Mouse (Mus musculus): ENCODE data around the gene Smc1b.

Smc1b gene

DNA sequence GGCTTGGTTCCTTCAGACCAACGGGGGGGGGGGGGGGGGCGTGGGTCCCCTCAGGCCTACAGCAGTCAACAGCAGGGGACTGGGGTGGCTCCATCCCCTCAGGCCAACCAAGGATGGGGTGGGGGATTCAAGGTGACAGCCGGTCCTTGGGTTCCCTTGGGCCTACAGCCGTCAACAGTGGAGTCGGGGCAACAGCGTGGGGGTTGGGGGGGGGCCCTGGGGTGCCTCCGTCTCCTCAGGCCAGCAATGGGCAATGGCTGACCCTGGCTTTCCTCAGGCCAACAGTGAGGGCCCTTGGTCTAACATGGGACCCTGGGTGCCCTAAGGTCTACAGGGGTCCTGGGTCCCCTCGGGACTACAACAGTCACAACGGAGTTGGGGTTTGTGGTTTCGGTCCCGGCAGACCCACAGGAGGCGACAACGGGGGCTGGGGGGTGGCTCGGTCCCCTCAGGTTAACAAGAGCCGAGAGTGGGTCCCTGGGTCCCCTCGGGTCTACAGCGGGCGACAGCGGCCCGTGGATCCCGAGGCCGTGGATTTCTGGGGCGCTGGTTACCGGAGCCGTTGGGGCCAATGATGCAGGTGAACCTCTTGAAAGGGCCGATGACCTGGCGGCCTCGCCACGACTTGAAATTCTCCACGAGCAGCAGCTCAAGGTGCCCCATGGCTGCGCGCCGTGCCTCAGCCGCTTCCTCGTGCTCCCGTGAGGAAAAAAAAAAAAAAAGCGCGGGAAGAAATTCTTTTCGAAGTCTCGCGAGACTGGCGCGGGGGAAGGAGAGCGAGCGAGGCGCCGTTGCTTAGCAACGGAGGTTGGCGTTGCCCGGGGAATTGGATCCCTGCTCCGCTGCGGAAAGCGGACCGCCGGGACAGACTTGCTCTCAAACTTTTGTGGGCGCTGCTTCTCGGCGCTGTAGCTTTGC lies at the start of gene Smc1b, which contains the start of gene Ribc2:
TSS of gene Smc1b (minus strand) at position 690 of the 918 bp plus-strand sequence.
TSS of gene Ribc2 (plus strand) at position 804 of the 918 bp plus-strand sequence.
- DNase-seq (ENCODE audit: low spot score), result no peak

DNA sequence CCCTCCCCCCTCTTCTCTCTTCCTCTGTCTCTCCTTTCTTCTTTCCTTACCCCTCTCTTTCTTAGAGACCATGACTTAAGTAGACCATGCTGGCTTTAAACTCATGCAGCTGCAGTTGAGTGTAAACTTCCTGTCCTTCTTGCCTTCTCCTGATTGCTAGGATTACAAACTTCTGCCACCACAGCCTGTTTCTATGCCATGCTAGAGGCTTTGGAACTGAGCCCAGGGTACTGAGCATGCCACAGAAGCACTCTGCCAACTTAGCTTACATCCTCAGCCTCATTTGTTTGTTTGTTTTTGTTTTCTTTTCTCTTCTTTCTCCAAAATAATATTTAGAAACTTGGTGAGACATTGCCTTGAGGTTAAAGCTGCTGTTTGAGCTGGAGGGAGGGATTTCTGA lies 48.6 kb upstream of the Smc1b start:
- no peak for DNase-seq (ENCODE audit: low spot score)

DNA sequence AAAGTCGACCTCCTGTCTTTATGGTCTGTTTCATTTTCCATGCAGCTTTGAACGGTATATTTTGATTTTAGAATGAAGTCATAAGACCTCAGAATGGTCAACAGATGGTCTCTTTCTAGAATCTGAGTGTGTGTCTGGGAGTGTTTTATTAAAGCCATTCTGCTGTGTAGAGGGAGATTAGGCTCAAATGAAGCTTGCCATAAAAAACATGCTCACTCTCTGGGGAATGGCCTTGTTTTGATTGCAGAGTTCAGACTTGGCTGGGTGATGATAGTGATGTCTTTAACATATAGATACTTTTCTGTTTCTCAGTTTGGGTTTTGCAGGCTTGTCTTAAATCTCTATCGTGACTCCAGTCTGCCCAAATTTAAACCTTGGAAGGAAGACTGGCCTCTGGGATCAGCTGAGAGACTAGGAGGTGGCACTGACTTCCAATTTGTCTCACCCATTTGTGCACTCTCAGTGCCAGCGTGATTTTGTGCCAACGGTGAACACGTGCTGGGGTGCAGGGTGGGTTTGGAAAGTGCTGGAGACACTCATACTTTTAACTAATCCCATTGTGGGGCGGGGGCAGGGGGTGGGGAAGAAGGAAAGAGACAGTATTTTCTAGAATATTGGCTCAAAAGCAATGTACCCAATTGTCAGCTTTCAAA lies 47.9 kb upstream of the Smc1b start:
- no peak for DNase-seq (ENCODE audit: low spot score)

DNA sequence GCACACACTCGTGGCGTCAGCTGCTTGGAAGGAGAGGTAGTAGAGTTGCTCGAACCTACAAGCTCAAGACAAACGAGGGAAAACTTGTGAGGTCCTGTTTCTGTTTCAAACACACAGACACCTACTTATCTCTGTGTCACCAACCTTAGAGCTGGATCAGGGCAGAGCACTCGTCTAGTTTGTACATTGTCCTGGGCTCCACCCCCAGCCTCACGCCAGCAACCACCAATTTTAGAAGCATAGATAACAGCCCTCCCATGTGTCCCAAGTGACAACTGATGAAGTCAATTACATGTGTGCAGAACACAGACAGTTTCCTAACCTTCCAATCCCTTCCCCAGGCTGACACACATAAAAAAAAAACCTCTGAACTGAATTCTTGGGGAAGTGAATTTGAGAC lies 46.4 kb upstream of the Smc1b start:
- no peak for DNase-seq (ENCODE audit: low spot score)

DNA sequence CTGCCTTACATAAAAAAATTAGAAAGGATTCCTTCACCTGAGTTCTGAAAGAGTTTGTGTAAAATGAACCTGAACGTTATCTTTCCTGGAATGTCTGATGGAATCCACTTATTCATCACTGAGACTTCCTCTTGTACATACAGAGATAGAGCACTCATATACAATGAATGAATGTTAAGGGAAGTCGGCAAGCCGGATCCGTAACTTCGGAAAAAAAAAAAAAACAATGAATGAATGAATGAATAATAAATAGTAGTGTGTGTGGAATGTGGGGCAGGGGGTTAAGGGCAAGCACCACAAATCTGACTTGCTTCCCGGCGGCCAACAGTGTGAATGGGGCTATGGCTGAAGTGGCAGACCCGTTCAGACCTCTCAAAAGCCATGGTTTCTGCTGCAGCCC lies 45.8 kb upstream of the Smc1b start:
- DNase-seq (ENCODE audit: low spot score), result peak; percentile 92

DNA sequence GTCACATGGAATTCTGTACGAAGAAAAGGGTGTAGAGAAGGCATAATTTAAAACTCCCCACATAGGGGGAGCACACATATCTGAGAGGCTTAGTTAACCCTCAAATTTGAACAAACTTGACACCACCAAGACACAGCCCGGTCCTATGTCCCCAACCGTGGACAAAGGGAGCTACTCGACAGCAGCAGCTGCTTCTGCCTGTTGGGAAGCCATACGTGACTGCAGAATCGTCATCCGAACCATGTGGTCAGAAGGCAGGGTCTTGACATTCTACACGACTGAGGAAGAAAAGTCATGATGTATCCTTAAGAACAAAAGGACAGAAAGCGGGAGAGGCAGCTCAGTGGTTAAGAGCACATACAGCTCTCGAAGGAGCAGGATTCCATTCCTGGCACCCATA lies 42.3 kb upstream of the Smc1b start:
- no peak for DNase-seq (ENCODE audit: low spot score)

DNA sequence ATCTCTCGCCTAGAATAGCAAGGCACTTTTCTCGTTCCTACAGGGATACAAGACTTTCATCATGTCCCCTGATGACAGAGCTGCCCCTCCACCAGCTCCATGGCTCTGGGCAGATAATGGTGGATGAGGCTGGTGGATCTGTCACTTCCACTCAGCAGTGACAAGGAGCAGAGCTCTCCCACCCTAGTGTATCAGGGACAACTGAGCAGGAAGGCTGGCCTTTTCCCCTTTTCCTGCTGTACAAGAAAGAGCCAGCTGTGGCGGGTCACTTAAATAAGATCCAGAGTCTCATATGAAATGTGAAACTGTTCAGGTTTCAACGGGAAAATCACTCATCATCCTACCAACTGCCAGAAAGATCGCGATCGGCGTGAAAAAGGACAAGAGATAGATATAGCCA lies 41.7 kb upstream of the Smc1b start:
- DNase-seq (ENCODE audit: low spot score), result no peak

DNA sequence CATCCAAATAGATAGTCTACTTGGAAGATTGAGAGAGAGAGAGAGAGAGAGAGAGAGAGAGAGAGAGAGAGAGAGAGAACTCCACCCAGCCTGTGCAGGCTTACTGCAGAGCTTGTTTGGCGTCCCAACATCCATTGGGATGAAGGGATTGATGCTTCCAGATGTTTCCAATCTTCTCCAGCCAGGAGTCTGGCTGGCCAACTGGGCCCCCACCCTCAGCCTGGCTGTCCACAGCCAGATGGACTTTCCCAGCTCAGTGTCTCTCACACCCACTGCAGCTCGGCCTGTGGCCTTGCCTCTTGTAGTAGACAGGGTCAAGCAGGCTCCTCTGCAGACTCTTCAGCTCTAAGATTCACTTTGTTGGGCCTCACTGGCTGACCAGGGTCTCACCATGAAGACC lies 40.3 kb upstream of the Smc1b start:
- no peak for DNase-seq (ENCODE audit: low spot score)

DNA sequence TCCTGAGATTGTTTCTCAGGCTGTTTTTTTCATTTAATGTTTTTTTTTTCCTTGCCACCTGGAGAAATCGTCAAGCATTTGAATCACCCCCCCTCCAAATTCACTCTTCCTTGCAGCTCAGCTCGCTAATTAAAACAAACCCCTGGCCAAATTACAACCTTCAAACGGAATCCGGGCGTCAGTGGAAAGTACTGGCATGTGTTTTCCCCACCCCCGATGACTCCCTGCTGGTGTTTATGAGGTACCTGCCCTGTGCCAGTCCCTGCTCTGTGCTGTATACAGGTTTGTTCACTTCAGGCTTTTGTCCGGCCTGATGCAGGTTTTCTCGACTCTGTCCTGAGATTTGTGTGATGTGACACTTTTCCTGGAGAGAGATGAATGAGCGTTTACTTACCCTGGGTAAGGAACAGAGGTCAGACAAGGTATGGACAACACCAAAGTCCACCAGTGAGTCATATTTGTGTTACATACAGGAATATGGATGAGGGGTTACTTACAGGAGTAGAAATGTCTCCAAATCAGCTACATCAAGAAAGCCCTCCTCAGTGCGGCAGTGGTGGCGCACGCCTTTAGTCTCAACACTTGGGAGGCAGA lies 35.4 kb upstream of the Smc1b start:
- DNase-seq (ENCODE audit: low spot score), result no peak

DNA sequence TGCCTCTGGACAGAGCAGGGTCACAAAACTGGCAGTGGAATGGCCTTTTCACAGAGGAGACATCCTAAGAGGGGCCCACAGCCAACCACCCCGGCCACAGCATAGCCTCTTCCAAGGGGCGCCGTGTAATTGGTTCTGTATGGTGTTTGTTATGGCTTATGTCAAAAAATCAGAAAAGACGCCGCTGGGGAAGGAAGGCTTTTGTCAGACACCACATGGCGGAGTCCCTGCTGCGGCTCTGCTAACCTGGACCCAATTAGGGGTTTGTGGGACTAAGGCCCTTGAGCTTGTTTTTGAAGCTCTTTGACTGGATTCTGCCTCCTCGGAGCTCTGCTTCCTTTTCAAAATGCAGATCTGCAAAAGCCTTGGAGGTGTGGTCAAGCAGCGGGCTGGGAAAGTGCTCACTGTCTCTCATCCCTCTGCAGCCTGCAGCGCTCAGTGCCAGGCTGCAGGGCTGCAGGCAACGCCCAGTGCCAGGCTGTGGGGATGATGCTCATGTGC lies 34.7 kb upstream of the Smc1b start:
- DNase-seq (ENCODE audit: low spot score), result no peak

DNA sequence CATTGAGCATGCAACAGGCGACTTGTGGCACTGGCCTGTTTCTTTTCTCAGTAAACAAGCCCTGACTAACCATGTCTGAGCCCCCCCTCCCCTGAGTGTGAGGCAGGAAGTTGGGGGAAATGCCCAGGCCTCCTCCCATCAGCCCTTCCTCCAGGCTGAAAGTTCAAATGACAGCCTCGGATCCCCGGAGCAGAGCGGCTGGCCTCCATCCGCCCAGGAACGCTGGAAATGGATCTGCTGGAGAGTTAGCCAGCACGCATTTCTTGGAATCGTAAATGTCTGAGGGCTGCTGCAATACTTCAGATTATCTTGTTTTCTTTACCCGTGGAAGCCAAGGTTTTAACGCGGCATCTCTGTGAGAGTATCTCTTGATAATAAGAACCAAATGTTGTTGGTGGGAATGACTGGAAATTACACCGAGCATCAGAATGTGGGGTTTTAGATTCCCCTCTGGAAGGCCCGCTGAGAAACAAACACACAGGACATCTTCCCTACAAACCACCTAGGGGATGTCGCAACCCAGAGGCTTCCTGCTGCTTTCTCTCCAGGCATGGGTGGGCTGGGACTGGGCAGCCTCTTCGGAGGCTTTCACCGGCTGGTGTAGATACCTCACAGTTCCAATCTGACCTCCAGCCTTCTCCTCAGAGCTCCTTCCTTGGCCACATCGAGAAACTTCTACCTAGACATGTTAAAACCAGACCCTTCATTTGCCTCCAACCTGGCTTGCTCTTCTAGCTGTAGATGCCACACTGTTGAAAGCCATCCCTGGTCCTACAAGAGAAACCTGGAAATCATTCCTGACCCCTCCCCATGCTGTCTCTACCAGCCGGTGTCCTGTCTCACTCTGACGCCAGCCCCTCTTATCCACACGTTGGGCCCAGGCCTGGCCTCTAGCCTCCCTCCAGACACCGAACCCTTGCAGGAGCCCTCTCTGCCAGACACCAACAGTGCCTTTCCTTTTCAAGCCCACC lies 31.2 kb upstream of the Smc1b start:
- no peak for DNase-seq (ENCODE audit: low spot score)

DNA sequence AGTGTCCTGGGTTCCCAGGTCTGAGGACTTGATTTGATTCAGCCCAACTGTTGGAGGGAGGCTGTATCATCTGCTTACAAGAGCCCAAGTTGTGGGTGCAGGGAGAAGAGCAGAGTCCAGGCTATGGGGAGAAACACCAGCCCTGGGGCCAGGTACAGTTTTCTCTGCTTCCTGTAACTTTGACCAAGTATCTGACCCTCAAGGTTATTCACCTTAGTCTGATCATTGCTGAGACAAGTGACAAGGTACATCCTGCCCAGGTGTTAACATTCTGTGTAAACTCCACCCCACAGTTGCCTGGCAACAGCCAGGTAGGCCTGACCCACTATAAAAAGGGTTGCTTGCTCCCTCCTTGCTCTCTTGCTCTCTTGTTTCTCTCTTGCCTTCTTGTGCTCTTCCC lies 29.7 kb upstream of the Smc1b start:
- DNase-seq (ENCODE audit: low spot score), result no peak

DNA sequence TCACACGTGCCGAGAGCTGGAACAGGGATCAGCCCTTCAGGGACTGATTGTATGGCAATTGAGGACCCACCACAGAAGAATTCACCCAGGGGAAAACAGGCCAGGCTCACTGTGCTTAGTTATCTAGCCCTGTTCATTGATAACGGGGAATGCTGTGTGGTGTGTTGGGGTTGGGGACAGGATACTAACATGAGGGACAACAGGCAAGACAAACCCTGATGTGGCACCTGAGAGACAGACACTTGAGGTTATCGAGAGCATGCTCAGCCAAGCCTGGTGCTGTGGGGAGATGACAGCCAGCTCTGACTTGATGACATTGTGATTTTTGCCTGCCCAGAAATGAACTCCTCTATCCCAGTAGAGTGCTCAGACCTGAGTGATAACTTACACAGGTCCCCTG lies 24.4 kb upstream of the Smc1b start:
- no peak for DNase-seq (ENCODE audit: low spot score)

DNA sequence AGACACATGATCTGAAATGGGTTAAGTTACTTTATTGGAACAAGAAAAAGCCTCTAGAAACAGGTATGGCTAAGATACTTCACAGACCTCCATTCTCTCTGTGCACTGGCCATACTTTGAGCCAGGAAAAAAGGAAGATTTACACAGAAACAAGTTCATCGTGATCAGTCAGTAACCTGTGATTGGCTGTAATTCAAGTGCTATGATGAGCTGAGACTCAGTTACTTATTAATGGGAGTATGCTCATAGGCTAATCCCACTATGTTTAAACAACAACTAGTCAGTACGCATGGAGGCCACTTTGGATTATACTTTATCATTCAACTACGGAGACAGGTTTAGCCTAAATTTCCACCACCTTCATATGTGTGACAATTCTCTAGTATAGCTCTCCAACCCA lies 22.3 kb upstream of the Smc1b start:
- no peak for DNase-seq (ENCODE audit: low spot score)

DNA sequence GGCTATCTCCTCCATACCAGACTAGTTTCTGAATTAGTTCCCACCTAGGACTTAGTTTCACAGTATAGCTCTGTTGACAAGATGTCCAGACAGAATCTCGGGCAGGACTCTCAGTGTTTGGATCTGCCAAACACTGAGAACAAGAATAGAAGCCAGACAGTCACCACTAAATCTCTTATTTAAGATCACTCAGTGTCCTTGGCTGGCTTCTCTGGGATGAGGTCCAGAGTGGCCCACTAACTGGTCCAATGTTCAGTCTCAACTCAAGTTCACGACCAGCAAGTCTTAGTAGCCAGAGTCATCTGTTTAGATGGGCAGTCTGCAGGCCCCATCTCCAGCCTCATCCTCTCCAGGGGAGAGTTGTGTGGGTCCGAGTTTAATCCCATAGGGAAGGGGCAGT lies 20.8 kb upstream of the Smc1b start:
- DNase-seq (ENCODE audit: low spot score), result no peak

DNA sequence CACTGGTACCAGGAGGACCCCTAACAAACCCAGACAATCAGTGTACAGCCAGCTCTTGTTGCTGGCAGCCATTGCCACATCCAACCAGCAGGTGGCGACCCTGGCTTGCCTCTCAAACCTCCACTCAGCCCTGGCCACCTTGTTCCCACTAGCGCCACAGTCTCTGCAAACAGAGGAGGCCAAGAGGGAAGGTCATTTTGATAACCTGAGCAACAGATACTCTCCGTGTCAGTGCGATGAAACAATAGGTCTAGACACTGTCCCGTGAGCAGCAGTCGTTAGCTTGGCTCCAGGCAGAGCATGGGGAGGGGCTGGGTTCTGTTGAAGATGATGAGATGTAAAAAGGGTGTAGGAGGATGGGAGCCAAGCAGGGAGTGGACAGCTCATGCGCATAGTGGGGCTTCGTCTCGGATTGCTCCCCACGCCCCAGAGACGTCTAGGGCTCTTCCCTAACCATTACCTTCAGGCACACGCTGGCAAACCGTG lies 19.7 kb upstream of the Smc1b start:
- DNase-seq (ENCODE audit: low spot score), result peak; percentile 5

DNA sequence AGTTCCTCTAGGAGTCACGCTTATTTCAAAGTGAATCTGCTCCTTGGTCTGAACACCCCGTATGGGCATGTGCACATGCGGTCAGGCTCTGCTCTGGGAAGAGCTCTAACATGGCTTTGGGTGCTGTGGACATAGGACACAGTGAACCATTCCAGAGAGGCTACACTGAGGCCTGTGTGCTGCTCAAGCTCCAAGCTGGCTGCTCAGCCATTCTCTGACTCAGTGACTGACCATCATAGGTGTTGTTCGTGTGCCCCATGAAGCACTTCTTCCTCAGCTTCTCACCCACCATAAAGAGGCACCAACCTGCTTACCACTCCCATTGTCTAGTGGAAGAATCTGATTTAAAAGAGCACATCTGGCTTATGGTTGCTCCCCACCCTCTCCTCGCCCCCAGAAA lies 12.5 kb upstream of the Smc1b start:
- DNase-seq (ENCODE audit: low spot score), result no peak

DNA sequence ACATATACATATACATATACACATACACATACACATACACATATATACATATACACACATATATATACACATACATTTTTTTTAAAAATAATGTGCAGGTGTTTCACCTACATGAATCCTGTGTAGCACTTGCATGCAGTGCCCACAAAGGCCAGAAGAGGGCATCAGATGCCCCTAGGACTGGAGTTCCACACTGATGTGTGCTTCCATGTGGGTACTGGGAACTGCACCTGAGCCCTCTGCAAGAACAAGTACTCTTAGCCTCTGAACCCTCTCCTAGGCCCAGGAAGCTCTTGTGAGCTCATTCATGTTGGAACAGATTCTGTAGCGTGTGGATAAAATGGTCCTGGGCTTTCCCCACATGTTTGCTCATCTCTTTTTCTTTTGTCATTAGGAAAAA lies 12.0 kb upstream of the Smc1b start:
- no peak for DNase-seq (ENCODE audit: low spot score)

DNA sequence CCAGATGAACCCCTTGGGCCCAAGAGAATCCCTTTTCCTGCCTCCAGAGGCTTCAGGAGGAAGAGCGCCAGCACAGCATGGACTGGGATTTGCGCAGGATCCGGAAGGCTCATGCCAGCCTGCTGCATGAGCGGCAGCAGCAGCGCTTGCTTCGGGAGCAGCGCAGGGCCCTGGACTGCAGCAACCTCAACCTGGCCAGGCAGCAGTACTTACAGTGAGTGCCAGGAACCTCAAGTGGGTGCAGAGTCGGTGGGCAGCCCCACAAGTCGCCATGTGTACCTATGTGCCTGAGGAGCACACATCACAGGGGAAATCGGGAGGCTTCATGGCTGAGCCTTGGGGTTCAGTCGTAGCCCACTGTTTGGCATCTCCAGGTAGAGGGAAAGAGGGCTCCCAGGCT lies 11.4 kb upstream of the Smc1b start:
- no peak for DNase-seq (ENCODE audit: low spot score)

DNA sequence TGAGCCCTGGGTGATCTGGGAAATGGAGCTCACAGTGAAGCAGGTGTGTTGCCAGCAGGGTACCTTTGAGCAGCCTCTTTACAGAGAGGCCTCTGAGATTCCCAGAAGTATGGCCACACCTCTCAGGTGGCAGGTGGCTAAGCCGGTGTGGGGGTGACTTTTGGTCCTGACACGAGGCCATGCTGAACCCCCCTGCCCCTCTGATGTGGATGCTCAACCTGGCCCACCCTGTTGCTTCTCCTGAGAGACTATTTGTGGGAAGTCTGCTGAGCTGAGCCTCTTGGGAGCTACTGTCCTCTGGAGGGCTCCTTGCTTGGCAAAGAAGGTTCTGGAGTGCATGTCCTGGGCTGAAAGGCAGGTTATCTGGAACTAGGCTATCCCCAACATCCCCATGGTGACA lies 10.7 kb upstream of the Smc1b start:
- DNase-seq (ENCODE audit: low spot score), result no peak

DNA sequence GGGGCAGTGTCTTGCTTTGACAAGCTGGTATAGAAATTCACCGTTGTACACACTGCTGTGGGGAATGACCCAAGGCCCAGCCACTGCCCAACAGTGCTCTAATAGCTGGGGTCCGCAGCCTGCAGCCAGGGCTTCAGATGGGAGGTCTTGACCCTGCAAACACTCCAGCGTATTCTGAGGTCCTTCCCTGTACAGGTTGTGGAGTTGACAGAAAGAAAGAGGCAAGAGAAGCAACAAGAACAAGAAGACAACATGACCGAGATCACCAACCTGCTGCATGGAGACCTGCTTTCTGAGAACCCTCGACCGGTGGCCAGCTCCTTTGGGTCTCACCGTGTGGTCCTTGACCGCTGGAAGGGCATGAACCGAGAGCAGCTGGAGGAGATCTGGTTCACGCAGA lies 9.5 kb upstream of the Smc1b start:
- DNase-seq (ENCODE audit: low spot score), result no peak

DNA sequence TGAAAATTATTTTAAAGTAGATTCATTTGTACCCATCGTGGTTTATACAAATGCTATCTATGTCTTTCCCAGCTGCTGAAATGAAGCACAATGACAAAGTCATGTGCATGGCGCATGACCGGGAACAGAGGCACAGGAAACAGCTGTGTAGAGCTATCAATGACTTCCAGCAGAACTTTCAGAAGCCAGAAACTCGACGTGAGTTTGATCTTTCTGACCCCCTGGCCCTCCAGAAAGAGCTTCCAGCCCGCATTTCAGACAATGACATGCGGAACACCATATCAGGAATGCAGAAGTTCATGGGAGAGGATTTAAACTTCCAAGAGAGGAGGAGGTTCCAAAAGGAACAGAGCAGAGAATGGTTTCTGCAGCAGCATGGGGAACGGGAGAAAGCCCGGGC lies 3.4 kb upstream of the Smc1b start:
- no peak for DNase-seq (ENCODE audit: low spot score)
